Mouse (Mus musculus) megakaryocyte, embryonic 14.5 days (primary cell): ENCODE results near the gene Xcr1. TPM values are rescaled to one million over a fixed set of nuclear protein-coding genes. Genes with fewer than 3 reads are reported as not detected.
A peak's percentile ranks its signal among the peaks of the same experiment; 100 is the strongest.

Source experiments
- H3K27me3 ChIP-seq: replicated peaks from 2 replicates; pipeline ENCODE3; 2012; ENCODE audit warnings: inconsistent platforms
- H3K36me3 ChIP-seq: replicated peaks from 2 replicates; pipeline ENCODE3; 2012; ENCODE audit warnings: low read length, inconsistent platforms, mixed read lengths
- H3K4me1 ChIP-seq: 2 replicates; pipeline ENCODE4 v1.6.1; 2012; ENCODE audit warnings: inconsistent platforms
- H3K4me3 ChIP-seq: replicated peaks from 2 replicates; pipeline ENCODE3; 2012; ENCODE audit warnings: moderate library complexity, mild to moderate bottlenecking, inconsistent platforms
- H3K9me3 ChIP-seq: 2 replicates; pipeline ENCODE4 v1.6.1; 2012; ENCODE audit warnings: inconsistent platforms
- FLI1 ChIP-seq: IDR thresholded peaks from 2 replicates; pipeline ENCODE4 v1.6.1; 2012; ENCODE audit warnings: low read length, inconsistent platforms, mixed read lengths
- GATA1 ChIP-seq: IDR thresholded peaks from 3 replicates; pipeline ENCODE4 v1.6.1; 2012; ENCODE audit warnings: mixed read lengths, low read length, inconsistent platforms, borderline replicate concordance
- polyA plus RNA-seq: library from polyadenylated mRNA; stranded (reverse); fragments of >175 nt; gene quantifications from 2 replicates; pipeline ENCODE4 v1.2.3, GENCODE M21; 2012; ENCODE audit warnings: low replicate concordance; ENCODE audit not compliant: insufficient read depth

The Xcr1 gene
- polyA plus RNA-seq, 1 experiment = not detected

DNA sequence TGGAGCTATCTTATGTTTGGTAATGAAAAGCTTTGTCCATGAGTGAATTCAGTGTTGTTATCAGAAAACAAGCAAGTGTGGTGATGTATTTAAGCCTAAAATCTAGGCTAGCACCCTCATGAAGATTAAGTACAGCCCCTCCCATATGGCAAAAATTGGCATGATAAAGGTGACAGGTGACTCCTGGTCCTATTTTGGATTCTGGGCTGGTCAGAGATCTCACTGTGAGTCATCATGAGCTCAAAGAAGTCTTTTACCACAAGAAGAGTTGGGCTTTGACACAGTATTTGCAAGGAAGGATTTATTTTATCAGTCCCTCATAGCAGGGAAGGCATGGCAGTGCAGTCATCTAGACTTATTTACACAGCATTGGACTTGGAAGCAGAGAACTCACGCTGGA is 45.8 kb downstream of the Xcr1 start:
- no peaks in the 10 kb centered on the region for H3K9me3 ChIP-seq
- H3K27me3 ChIP-seq = peaks cover 2% of the 10 kb centered on the region
- H3K36me3 ChIP-seq = peaks cover 100% of the 10 kb centered on the region
- H3K4me1 ChIP-seq = peaks cover 12% of the 10 kb centered on the region
- H3K4me3 ChIP-seq = no peak overlapping the region
- TF ChIP-seq FLI1 (no peak), GATA1 (no peak)

DNA sequence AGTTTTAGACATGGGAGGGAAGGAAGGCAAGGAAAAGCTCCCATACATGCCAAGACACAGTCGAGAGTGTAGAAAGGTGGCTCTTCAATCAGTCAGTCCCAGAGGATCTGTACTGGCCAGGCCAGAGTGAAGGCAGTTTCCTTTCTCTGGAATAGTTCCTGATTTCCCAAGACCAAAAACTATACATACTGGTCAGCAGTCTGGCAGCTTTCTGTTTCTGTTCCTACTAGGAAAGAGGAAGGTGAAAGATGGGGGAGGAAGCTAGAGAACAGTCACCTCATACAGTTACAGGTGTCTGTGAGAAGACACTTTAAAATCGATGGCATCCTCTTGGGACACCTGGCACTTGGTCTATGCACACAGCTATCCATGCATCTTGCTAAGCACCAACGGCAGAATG is 46.4 kb downstream of the Xcr1 start:
- no peaks in the 10 kb centered on the region for H3K9me3 ChIP-seq
- H3K36me3 ChIP-seq = peaks cover 100% of the 10 kb centered on the region

DNA sequence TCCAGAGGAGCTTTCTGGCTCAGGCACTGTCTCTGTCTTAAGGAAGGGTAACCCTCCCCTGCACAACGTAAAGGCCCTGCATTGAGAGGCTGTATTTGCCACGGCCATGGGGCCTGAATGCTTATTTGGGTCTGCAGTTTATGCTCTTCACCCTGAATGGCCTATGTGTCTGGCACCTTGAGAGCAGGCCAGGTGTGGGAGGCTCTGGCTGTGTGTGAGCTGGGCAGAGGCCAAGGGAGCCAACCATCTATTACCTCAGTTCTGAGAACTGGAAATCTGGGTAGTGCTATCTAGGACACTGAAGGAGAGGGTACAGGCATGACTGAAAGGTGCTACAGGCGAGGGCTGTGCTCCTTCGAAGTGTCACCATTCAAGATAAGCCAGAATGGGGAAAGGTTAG is 47.0 kb downstream of the Xcr1 start:
- TF ChIP-seq FLI1 = no peak
- TF ChIP-seq GATA1 = no peak
- peaks cover 100% of the 10 kb centered on the region for H3K36me3 ChIP-seq
- H3K4me1 ChIP-seq = peaks cover 21% of the 10 kb centered on the region
- H3K27me3 ChIP-seq = peaks cover 2% of the 10 kb centered on the region
- H3K9me3 ChIP-seq = no peaks in the 10 kb centered on the region
- no peak overlapping the region for H3K4me3 ChIP-seq

More for the DNA sequence above, 46.4 kb downstream of the Xcr1 start:
- H3K27me3 ChIP-seq = peaks cover 2% of the 10 kb centered on the region
- no peak overlapping the region for H3K4me3 ChIP-seq
- TF ChIP-seq FLI1 (no peak), GATA1 (no peak)
- H3K4me1 ChIP-seq = peaks cover 15% of the 10 kb centered on the region

DNA sequence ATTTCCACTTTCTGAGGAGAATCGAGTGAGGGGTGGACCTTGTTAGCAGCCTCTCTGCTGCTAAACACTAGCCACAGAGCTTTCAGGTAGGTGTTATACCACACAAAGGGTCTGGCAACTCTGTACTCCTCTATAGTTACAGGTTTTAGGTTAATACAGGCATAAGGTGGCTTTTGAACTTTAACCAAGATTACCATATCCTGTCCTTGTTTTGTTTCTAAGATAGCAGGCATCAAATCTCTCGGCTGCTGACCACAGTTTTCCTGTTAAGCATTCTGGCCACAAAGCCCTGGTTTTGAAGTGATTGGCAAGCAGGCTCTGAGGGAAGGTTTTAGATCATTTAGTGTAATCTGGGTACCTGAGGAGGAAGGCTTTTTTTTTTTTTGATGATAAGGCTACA is 47.5 kb downstream of the Xcr1 start:
- Histone ChIP-seq H3K4me1 (peaks cover 26% of the 10 kb centered on the region), H3K27me3 (peaks cover 2% of the 10 kb centered on the region), H3K4me3 (no peak overlapping the region), H3K9me3 (no peaks in the 10 kb centered on the region), H3K36me3 (peaks cover 100% of the 10 kb centered on the region)
- no peak for TF ChIP-seq FLI1
- no peak for TF ChIP-seq GATA1

DNA sequence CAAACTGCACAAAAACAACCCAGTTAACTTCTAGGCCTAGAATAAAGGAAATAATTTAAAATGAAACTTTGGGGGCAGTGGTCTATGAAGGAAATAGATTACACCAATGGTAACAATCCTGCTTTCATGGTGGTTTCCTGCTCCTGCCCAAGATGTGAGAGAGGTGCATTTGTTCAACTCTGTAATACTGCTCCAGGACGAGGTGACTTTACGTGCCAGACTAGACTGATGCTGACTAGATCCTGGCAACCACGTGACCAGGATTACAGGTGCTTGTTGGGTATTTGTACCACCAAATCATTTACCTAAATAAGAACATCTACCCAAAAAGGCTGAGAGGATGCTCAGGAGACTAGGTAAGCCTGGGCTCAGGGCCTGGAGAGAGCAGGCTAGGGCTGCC is 50.0 kb downstream of the Xcr1 start:
- Histone ChIP-seq H3K4me1 (peaks cover 40% of the 10 kb centered on the region), H3K4me3 (no peak overlapping the region), H3K36me3 (peaks cover 98% of the 10 kb centered on the region), H3K9me3 (no peaks in the 10 kb centered on the region), H3K27me3 (peaks cover 2% of the 10 kb centered on the region)
- TF ChIP-seq FLI1 (no peak), GATA1 (no peak)

DNA sequence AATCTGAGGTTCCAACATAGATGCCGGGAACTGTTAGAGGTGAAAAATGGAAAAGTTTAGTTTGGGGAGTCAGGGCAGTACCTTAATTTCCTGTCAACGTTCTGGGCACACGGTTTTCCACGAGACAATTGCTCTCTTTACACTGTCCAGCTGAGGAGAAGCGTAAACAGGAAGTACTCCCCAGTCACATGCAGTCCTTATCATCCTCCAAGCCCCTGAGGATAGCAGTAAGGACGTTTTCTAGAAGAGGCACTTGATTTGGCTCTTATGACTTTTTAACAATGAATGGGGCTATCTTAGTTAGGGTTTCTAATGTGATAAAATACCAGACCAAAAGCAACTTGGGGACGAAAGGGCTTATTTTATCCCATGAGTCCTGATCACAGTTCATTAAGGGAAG is 53.2 kb downstream of the Xcr1 start:
- no peaks in the 10 kb centered on the region for H3K27me3 ChIP-seq

DNA sequence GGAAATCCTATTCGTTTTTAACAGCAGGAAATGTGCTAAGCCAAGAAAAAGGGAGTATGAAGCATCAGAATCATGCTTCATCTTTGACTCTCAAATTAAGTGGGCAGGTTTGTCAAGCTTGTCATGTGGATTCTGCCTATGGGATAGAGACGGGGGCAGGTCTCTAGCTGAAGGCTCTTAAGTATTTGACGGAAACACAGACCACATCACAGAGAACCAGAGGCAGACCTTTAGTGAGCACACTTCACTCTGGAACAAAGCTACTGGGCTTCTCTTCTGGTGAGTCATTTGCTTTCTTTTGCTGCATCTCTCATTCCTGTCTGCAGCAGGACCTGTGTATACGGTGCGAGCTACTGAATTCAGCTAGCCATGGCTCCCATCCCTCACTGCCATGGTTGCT is 55.6 kb downstream of the Xcr1 start, which contains the start of gene Cxcr6:
TSS of gene Cxcr6 (plus strand) at position 209 of the 400 bp plus-strand sequence.
- H3K36me3 ChIP-seq = peaks cover 97% of the 10 kb centered on the region
- no peaks in the 10 kb centered on the region for H3K27me3 ChIP-seq
- TF ChIP-seq FLI1 = no peak
- no peak for TF ChIP-seq GATA1

More for the DNA sequence above, 53.2 kb downstream of the Xcr1 start:
- Histone ChIP-seq H3K4me1 (peaks cover 35% of the 10 kb centered on the region), H3K4me3 (peak overlapping the region; percentile 47), H3K9me3 (no peaks in the 10 kb centered on the region), H3K36me3 (peaks cover 98% of the 10 kb centered on the region)
- TF ChIP-seq GATA1 = no peak
- TF ChIP-seq FLI1 = no peak

DNA sequence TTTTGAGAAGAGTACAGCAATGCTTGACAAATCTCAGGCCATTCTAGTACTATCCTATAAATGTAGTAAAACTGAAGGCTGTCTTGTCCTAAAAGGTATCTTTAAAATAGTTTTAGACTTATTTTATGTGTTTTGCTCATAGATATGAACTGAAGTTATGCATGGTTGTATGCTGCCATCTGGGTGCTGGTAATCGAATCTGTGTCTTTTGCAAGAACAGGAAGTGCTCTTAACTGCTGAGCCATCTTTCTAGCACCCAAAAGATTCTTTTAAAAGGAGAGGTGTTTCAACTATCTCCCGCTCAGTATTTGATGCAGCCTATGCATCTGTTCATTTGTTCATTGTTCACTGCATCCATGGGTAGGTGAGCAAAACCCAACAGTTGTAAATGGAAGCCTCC is 56.6 kb downstream of the Xcr1 start:
- Histone ChIP-seq H3K4me1 (peaks cover 47% of the 10 kb centered on the region), H3K4me3 (no peak overlapping the region), H3K27me3 (no peaks in the 10 kb centered on the region), H3K36me3 (peaks cover 97% of the 10 kb centered on the region), H3K9me3 (no peaks in the 10 kb centered on the region)
- no peak for TF ChIP-seq FLI1
- no peak for TF ChIP-seq GATA1

More for the DNA sequence above, 55.6 kb downstream of the Xcr1 start, which contains the start of gene Cxcr6:
- Histone ChIP-seq H3K4me1 (peaks cover 41% of the 10 kb centered on the region), H3K4me3 (no peak within 1 kb of the TSS), H3K9me3 (no peaks in the 10 kb centered on the region)

DNA sequence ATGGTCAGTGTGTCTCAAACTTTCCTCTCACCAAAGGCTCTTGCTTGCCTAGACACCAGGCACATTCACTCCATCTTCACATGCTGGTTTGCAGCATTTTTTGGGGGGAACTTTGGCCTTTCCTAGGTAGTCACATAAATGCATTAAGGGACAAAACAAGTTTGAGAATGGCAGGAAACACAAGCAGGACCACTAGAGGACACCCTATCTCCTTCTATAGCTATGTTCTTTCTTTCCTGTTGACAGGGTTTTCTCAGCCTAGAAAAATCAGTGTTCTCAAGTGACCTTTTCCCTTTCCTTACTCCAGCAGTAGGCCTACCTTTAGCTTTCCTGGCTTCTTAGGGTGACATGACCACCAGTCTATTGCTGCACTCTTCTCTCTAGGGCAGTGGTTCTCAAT is 58.9 kb downstream of the Xcr1 start:
- Histone ChIP-seq H3K36me3 (peaks cover 96% of the 10 kb centered on the region), H3K27me3 (no peaks in the 10 kb centered on the region), H3K4me3 (no peak overlapping the region), H3K9me3 (no peaks in the 10 kb centered on the region), H3K4me1 (peaks cover 28% of the 10 kb centered on the region)
- TF ChIP-seq GATA1 (no peak), FLI1 (no peak)

DNA sequence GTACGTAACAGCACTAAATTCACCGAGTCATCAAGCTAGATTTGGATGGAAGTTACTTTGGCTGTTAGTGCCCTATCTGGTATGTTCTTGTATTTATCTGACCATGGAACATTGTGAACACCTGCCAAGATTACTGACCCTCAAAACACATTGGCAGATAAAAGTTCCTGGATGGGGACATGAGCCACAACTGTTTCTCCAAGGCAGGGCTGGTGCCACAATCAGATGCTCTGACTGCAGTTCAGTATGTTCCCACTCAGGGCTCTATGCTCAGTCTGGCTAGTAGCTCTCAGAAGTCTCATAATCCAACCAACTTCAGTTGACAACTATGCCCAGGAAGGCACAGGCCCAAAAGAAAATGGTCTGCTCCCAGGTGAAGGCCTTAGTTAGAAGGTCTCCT is 59.4 kb downstream of the Xcr1 start:
- Histone ChIP-seq H3K4me3 (no peak overlapping the region), H3K9me3 (no peaks in the 10 kb centered on the region), H3K36me3 (peaks cover 96% of the 10 kb centered on the region), H3K27me3 (no peaks in the 10 kb centered on the region), H3K4me1 (peaks cover 28% of the 10 kb centered on the region)
- TF ChIP-seq GATA1 = no peak
- no peak for TF ChIP-seq FLI1

Other genes with a start within 250 kb of the Xcr1 start
- gene Slc6a20b, start 229.5 kb downstream of the Xcr1 start, polyA plus RNA-seq = 1.2 TPM in 1 of 2 replicates, not detected in the other
- 0.44 TPM in 1 of 2 replicates, not detected in the other for gene Ccr9, start 183.6 kb downstream of the Xcr1 start, polyA plus RNA-seq
- 0.06 TPM in 1 of 2 replicates, not detected in the other for gene Slc6a20a, start 183.1 kb downstream of the Xcr1 start, polyA plus RNA-seq
- 2.3 TPM in 1 of 2 replicates, not detected in the other for gene Lztfl1, start 144.3 kb downstream of the Xcr1 start, polyA plus RNA-seq
- gene Cxcr6, start 55.6 kb downstream of the Xcr1 start, polyA plus RNA-seq = not detected in 2 replicates
- gene Fyco1, start 10.1 kb downstream of the Xcr1 start, polyA plus RNA-seq = 1.9 and 5.3 TPM in 2 replicates
- gene Ccr1, start 106.7 kb upstream of the Xcr1 start, polyA plus RNA-seq = 0.30 TPM in 1 of 2 replicates, not detected in the other
- not detected in 2 replicates for gene Ccr1l1, start 116.4 kb upstream of the Xcr1 start, polyA plus RNA-seq
- 1.5 TPM in 1 of 2 replicates, not detected in the other for gene Ccr3, start 159.9 kb upstream of the Xcr1 start, polyA plus RNA-seq
- gene Ccr2, start 239.9 kb upstream of the Xcr1 start, polyA plus RNA-seq = 0.10 and 0.74 TPM in 2 replicates